In the genomic region with DNA sequence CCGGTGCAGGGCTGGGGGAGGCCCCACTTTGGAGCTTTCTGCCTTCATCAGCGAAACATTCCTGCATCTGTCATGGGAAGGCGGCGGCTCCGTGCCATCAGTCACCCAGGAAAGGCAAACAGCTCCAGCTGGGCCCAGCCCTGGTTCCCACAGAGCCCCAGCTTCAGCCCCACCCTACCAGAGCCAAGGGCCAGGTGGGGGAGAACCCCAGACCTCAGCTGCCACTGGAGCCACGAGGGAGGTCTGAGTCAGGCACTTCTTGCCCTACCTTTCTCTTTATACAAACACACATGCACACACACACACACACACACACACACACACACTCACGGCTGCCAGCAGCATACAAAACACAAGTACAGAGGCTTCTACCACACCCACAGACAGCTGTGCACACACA, we compare ENCODE assay signal across 12 mouse cellular contexts. TPM values are rescaled to one million over a fixed set of nuclear protein-coding genes. Genes with fewer than 3 reads are reported as not detected.
A peak's percentile ranks its signal among the peaks of the same experiment; 100 is the strongest.
DNase-seq lines count a peak whose midpoint lies in the region.
"Had no signal": no experiment of that assay in that cellular context is flagged by ENCODE, and none has a peak within 500 bp of the region (broad histone marks: within the 10 kb centered on the region; RNA-seq: fewer than 3 reads in every experiment).

No protein-coding gene starts in this region.

- H3K4me3 ChIP-seq in heart, embryonic 10.5 days = no peak overlapping the region
- H3K4me3 ChIP-seq: limb, embryonic 15.5 days had no signal

- 44% methylated on average over 7 of the region's 7 CpGs for WGBS in heart, embryonic 10.5 days

- H3K4me1 ChIP-seq in heart, embryonic 10.5 days = peaks cover 23% of the 10 kb centered on the region

- intact Hi-C loops in left cerebral cortex, postnatal 10 days (cut with DNase I) = no loop called here

- no peaks in the 10 kb centered on the region for H3K9me3 ChIP-seq in heart, embryonic 10.5 days
- H3K9me3 ChIP-seq: limb, embryonic 15.5 days had no signal

- H3K36me3 ChIP-seq in heart, embryonic 10.5 days = no peaks in the 10 kb centered on the region
- H3K36me3 ChIP-seq: limb, embryonic 15.5 days had no signal

- DNase-seq in heart, embryonic 10.5 days (ENCODE audit: low spot score) = no peak
- DNase-seq in heart, postnatal 4 days = no peak
- DNase-seq in urinary bladder, postnatal 14 days (ENCODE audit: low spot score) = peak; percentile 20
- DNase-seq in urinary bladder, postnatal 25 days (ENCODE audit: low spot score) = no peak
- peak; percentile 62 for DNase-seq in lung, postnatal 10 days
- DNase-seq in cerebellum, postnatal 36 days = no peak
- DNase-seq in thymus, postnatal 25 days = no peak
- no peak for DNase-seq in left cerebral cortex, postnatal 10 days (ENCODE audit: extremely low spot score in 1 of 2, low spot score in 2 of 2)
- DNase-seq: adrenal gland, postnatal 14 days; cerebellum, postnatal 25 days had no signal

- peak overlapping the region; percentile 42; the same call in 1 of the 2 replicates for H3K27ac ChIP-seq in heart, embryonic 10.5 days
- H3K27ac ChIP-seq: limb, embryonic 15.5 days had no signal

- H3K27me3 ChIP-seq in heart, embryonic 10.5 days (ENCODE audit: insufficient read depth, poor library complexity, severe bottlenecking) = peaks cover 17% of the 10 kb centered on the region
- H3K27me3 ChIP-seq: limb, embryonic 15.5 days had no signal

RNA-seq across cellular contexts. Expression of a gene that starts 13.2 kb away (rescaled TPM):
- polyA plus RNA-seq in heart, embryonic 10.5 days (2016; fragmentation: Nextera tagmentation; extraction: Ambion mirVana) = 0.82 and 1.0 TPM in 2 replicates
- 1 to 10 TPM; 1.7 to 2.0 TPM for total RNA-seq in heart, postnatal 4 days (2021)
- 1 to 10 TPM; 5.6 to 7.1 TPM for total RNA-seq in left cerebral cortex, postnatal 10 days (2021)

RNA-seq across cellular contexts. Expression of a gene that starts 30.6 kb away (rescaled TPM):
- 0.95 and 1.9 TPM in 2 replicates for polyA plus RNA-seq in heart, embryonic 10.5 days (2016; fragmentation: Nextera tagmentation; extraction: Ambion mirVana)
- 10 to 100 TPM; 46.4 to 50.7 TPM for total RNA-seq in heart, postnatal 4 days (2021)
- total RNA-seq in left cerebral cortex, postnatal 10 days (2021) = 10 to 100 TPM; 42.6 to 43.4 TPM
- total RNA-seq: megakaryocyte progenitor cell, adult 5-6 weeks had no signal

Comparison
In these comparisons a context has a peak if more than half of its experiments do, and no peak if none do; other contexts are left out.
1. DNase-seq: peak in urinary bladder, postnatal 14 days (single experiment) and lung, postnatal 10 days (single experiment); none in heart, embryonic 10.5 days (single experiment), heart, postnatal 4 days (single experiment), urinary bladder, postnatal 25 days (single experiment), cerebellum, postnatal 36 days (0 of 2), thymus, postnatal 25 days (single experiment) and left cerebral cortex, postnatal 10 days (0 of 2).